ENCODE assay signal across 8 mouse cellular contexts in genomic region chr2:118887845-118888548, GRCm38 (mm10). TPM values are rescaled to one million over a fixed set of nuclear protein-coding genes. Genes with fewer than 3 reads are reported as not detected.
DNase-seq lines count a peak whose midpoint lies in the region; ATAC-seq lines count a peak whose summit lies in the region.

No protein-coding gene starts in this region.

- WGBS in kidney, embryonic 15.5 days, result 26% methylated on average over 14 of the region's 14 CpGs
- WGBS in liver, embryonic 12.5 days (ENCODE audit: insufficient replicate concordance), result 9% methylated on average over 14 of the region's 14 CpGs

- H3K27me3 ChIP-seq in kidney, embryonic 15.5 days, result peaks cover 61% of the 10 kb centered on the region
- H3K27me3 ChIP-seq in erythroblast, embryonic 14.5 days (ENCODE audit: control insufficient read depth), result peaks cover 14% of the 10 kb centered on the region
- peaks cover 52% of the 10 kb centered on the region for H3K27me3 ChIP-seq in liver, embryonic 12.5 days (replicated peaks)

- no peak overlapping the region for H3K4me3 ChIP-seq in kidney, embryonic 15.5 days (replicated peaks)
- peak overlapping the region; percentile 65 for H3K4me3 ChIP-seq in erythroblast, embryonic 14.5 days (replicated peaks)
- peak overlapping the region; percentile 45 for H3K4me3 ChIP-seq in liver, embryonic 12.5 days

- peaks cover 3% of the 10 kb centered on the region for H3K4me1 ChIP-seq in kidney, embryonic 15.5 days
- H3K4me1 ChIP-seq in erythroblast, embryonic 14.5 days (ENCODE audit: control insufficient read depth), result peaks cover 65% of the 10 kb centered on the region
- peaks cover 47% of the 10 kb centered on the region for H3K4me1 ChIP-seq in liver, embryonic 12.5 days

- no peaks in the 10 kb centered on the region for H3K36me3 ChIP-seq in kidney, embryonic 15.5 days
- H3K36me3 ChIP-seq in erythroblast, embryonic 14.5 days (ENCODE audit: control insufficient read depth), result no peaks in the 10 kb centered on the region; the same call in 1 of the 2 replicates
- no peaks in the 10 kb centered on the region for H3K36me3 ChIP-seq in liver, embryonic 12.5 days

- no peak overlapping the region for H3K27ac ChIP-seq in kidney, embryonic 15.5 days
- H3K27ac ChIP-seq in liver, embryonic 12.5 days, result peak overlapping the region; percentile 90

- peak; percentile 66 for ATAC-seq in kidney, embryonic 15.5 days (replicated peaks; ENCODE audit: low FRiP score)
- ATAC-seq in liver, embryonic 12.5 days, result peak; percentile 92

- no peak overlapping the region for H3K9ac ChIP-seq in kidney, embryonic 15.5 days
- H3K9ac ChIP-seq in liver, embryonic 12.5 days, result peak overlapping the region; percentile 52

- no peak for DNase-seq in kidney, postnatal 10 days
- peak; percentile 72 to 76 for DNase-seq in spleen, postnatal 36 days (ENCODE audit: low spot score in 2 of 2)
- no peak for DNase-seq in left cerebral cortex, adult 8-10 months (ENCODE audit: low spot score in 2 of 2)
- no peak for DNase-seq in thymus, postnatal 36 days
- DNase-seq in thymus, postnatal 10 days (ENCODE audit: low spot score in 2 of 2), result no peak

- H3K4me2 ChIP-seq in kidney, embryonic 15.5 days, result peak overlapping the region; percentile 28
- H3K4me2 ChIP-seq in liver, embryonic 12.5 days, result peak overlapping the region; percentile 78

- H3K9me3 ChIP-seq in kidney, embryonic 15.5 days (replicated peaks), result no peaks in the 10 kb centered on the region
- no peaks in the 10 kb centered on the region for H3K9me3 ChIP-seq in erythroblast, embryonic 14.5 days (ENCODE audit: control insufficient read depth, low read length)
- H3K9me3 ChIP-seq in liver, embryonic 12.5 days (replicated peaks), result no peaks in the 10 kb centered on the region

RNA-seq across cellular contexts. Expression of gene Bahd1, which starts 12.2 kb away (rescaled TPM):
- 3.8 and 4.4 TPM in 2 replicates for polyA plus RNA-seq in kidney, embryonic 15.5 days (2015; fragmentation: Nextera tagmentation; extraction: Ambion mirVana)
- 4.0 and 5.7 TPM in 2 replicates for polyA plus RNA-seq in erythroblast, embryonic 14.5 days (2012)
- 5.1 and 5.6 TPM in 2 replicates for polyA plus RNA-seq in liver, embryonic 12.5 days (2016; fragmentation: Nextera tagmentation; extraction: Ambion mirVana)
- 10 to 100 TPM; 41.8 to 49.3 (median 42.6) TPM for total RNA-seq in left cerebral cortex, adult 8-10 months (2022)

RNA-seq across cellular contexts. Expression of gene Ivd, which starts 26.2 kb away (rescaled TPM):
- polyA plus RNA-seq in kidney, embryonic 15.5 days (2015; fragmentation: Nextera tagmentation; extraction: Ambion mirVana), result 71.6 and 82.8 TPM in 2 replicates
- polyA plus RNA-seq in erythroblast, embryonic 14.5 days (2012), result 0.30 and 0.45 TPM in 2 replicates
- 27.9 and 30.8 TPM in 2 replicates for polyA plus RNA-seq in liver, embryonic 12.5 days (2016; fragmentation: Nextera tagmentation; extraction: Ambion mirVana)
- 10 to 100 TPM; 72.7 to 88.6 (median 75.3) TPM for total RNA-seq in left cerebral cortex, adult 8-10 months (2022)

RNA-seq across cellular contexts. Expression of gene Chst14, which starts 38.3 kb away (rescaled TPM):
- 25.9 and 28.4 TPM in 2 replicates for polyA plus RNA-seq in kidney, embryonic 15.5 days (2015; fragmentation: Nextera tagmentation; extraction: Ambion mirVana)
- polyA plus RNA-seq in erythroblast, embryonic 14.5 days (2012), result 0.14 and 0.15 TPM in 2 replicates
- polyA plus RNA-seq in liver, embryonic 12.5 days (2016; fragmentation: Nextera tagmentation; extraction: Ambion mirVana), result 8.8 and 9.5 TPM in 2 replicates
- total RNA-seq in left cerebral cortex, adult 8-10 months (2022), result 1 to 10 TPM; 2.6 to 4.1 (median 3.3) TPM

Comparison
In these comparisons a context has a peak if more than half of its experiments do, and no peak if none do; other contexts are left out.
1. DNase-seq: peak in spleen, postnatal 36 days (2 of 2); none in kidney, postnatal 10 days (single experiment), left cerebral cortex, adult 8-10 months (0 of 2), thymus, postnatal 36 days (0 of 2) and thymus, postnatal 10 days (0 of 2).
2. RNA of gene Ivd, which starts 26.2 kb away (polyA plus RNA-seq): 71.6 to 82.8 TPM in kidney, embryonic 15.5 days and 27.9 to 30.8 TPM in liver, embryonic 12.5 days; 0.30 to 0.45 TPM in erythroblast, embryonic 14.5 days; every median in the first group is over 10 times any median in the second.